Mouse (Mus musculus) splenic B cell, adult 2 months (primary cell): Measurements from ENCODE around the gene Xkr7.

Experiments
- DNase-seq: peaks from one replicate; pipeline ENCODE4 v3.0.0-alpha.2; 2011; ENCODE audit warnings: low read depth, low spot score
- H3K27me3 ChIP-seq: 2 replicates; pipeline ENCODE4 v1.6.1; 2012; ENCODE audit warnings: mild to moderate bottlenecking, low read length, moderate library complexity, mixed read lengths; ENCODE audit not compliant: control insufficient read depth, poor library complexity, insufficient read depth, severe bottlenecking
- H3K36me3 ChIP-seq: 2 replicates; pipeline ENCODE4 v1.6.1; 2012; ENCODE audit warnings: mild to moderate bottlenecking, low read length, moderate library complexity, mixed read lengths; ENCODE audit not compliant: control insufficient read depth, poor library complexity, insufficient read depth, severe bottlenecking

Gene Xkr7

GRCm38 (mm10) chr2:153031126-153032082, at the start of gene Xkr7:
Xkr7 (plus strand) TSS chr2:153031852.
- Histone ChIP-seq H3K27me3 (no peaks in the 10 kb centered on the region), H3K36me3 (no peaks in the 10 kb centered on the region)
- DNase-seq: no peak

GRCm38 (mm10) chr2:152985582-152985981, 46.1 kb upstream of the Xkr7 start:
- Histone ChIP-seq H3K27me3 (no peaks in the 10 kb centered on the region), H3K36me3 (no peaks in the 10 kb centered on the region)
- no peak for DNase-seq

DNA sequence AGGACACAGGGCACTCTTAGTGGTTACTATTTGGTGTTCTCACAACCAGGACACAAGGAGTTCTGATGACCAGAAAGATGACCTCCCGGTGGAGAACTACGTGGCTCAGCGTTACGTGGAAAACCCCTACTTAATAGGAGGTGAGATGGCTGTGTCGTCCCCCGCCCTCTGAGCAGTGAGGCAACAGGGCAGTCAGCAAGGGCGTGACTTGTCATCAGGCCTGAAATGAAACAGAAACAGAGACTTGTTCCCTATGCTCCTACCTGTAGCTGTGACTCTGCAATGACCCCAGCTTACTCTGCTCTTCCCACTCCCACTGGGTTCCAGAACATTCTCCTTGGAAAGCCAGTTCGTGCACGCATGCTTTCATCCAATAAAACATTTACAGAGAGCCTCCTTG, 40.1 kb upstream of the Xkr7 start:
- Histone ChIP-seq H3K27me3 (no peaks in the 10 kb centered on the region; the same call in 1 of the 2 replicates), H3K36me3 (no peaks in the 10 kb centered on the region)
- DNase-seq: peak; percentile 39

DNA sequence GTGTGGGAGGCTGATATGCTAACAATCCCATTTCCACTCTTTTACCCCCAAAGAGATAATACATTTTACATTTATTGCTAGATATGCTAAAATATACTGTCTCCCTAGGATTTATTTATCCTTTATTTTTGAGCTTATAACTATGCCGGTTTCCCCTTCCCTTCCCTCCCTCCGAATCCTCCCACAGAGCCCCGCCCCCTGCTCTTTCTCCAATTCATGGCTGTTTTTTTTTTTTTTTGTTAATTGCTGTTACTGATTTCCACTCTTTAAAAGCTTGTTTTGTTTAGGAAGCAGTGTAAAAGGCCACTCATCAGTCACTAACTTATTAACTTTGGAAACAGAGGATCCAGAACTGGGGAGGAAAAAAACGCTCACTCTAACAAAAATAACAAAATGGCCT, 34.6 kb upstream of the Xkr7 start:
- DNase-seq: no peak
- H3K36me3 ChIP-seq: no peaks in the 10 kb centered on the region
- H3K27me3 ChIP-seq: no peaks in the 10 kb centered on the region; the same call in 1 of the 2 replicates

- Histone ChIP-seq H3K27me3 (no peaks in the 10 kb centered on the region), H3K36me3 (no peaks in the 10 kb centered on the region)
- DNase-seq: peak; percentile 47
Measured at GRCm38 (mm10) chr2:153002492-153003248, 29.0 kb upstream of the Xkr7 start.

GRCm38 (mm10) chr2:153003681-153004338, 27.8 kb upstream of the Xkr7 start:
- Histone ChIP-seq H3K27me3 (no peaks in the 10 kb centered on the region), H3K36me3 (no peaks in the 10 kb centered on the region; the same call in 1 of the 2 replicates)

GRCm38 (mm10) chr2:153005981-153006380, 25.7 kb upstream of the Xkr7 start:
- DNase-seq: no peak
- H3K36me3 ChIP-seq: peaks cover 3% of the 10 kb centered on the region

More at GRCm38 (mm10) chr2:153003681-153004338, 27.8 kb upstream of the Xkr7 start:
- no peak for DNase-seq

GRCm38 (mm10) chr2:153009192-153009973, 22.3 kb upstream of the Xkr7 start:
- peaks cover 6% of the 10 kb centered on the region for H3K36me3 ChIP-seq
- DNase-seq: no peak

More at GRCm38 (mm10) chr2:153005981-153006380, 25.7 kb upstream of the Xkr7 start:
- no peaks in the 10 kb centered on the region for H3K27me3 ChIP-seq

GRCm38 (mm10) chr2:153013724-153014515, 17.7 kb upstream of the Xkr7 start:
- Histone ChIP-seq H3K36me3 (peaks cover 6% of the 10 kb centered on the region), H3K27me3 (no peaks in the 10 kb centered on the region)
- DNase-seq: no peak

More at GRCm38 (mm10) chr2:153009192-153009973, 22.3 kb upstream of the Xkr7 start:
- H3K27me3 ChIP-seq: no peaks in the 10 kb centered on the region

GRCm38 (mm10) chr2:153014758-153015593, 16.7 kb upstream of the Xkr7 start, which contains the start of gene Pdrg1:
Pdrg1 (minus strand) TSS chr2:153015427.
- H3K36me3 ChIP-seq: peaks cover 6% of the 10 kb centered on the region
- H3K27me3 ChIP-seq: no peaks in the 10 kb centered on the region
- DNase-seq: peak; percentile 97

- H3K36me3 ChIP-seq: peaks cover 4% of the 10 kb centered on the region
- H3K27me3 ChIP-seq: no peaks in the 10 kb centered on the region
- DNase-seq: no peak
Measured at GRCm38 (mm10) chr2:153015804-153016203, 15.8 kb upstream of the Xkr7 start.

- H3K36me3 ChIP-seq: peaks cover under 1% of the 10 kb centered on the region; the same call in 1 of the 2 replicates
- H3K27me3 ChIP-seq: no peaks in the 10 kb centered on the region
- no peak for DNase-seq
Measured at GRCm38 (mm10) chr2:153016786-153017185, 14.9 kb upstream of the Xkr7 start.
